Mouse (Mus musculus) mature B cell (primary cell): ENCODE data around the gene Olfr70.

Experiments used
- in situ Hi-C: fragments of 300-500 bp; cut with MboI; formaldehyde crosslinking; loops from 2 replicates; pipeline ENCODE4 v1.14.3; 2019

The Olfr70 gene

GRCm38 (mm10) chr4:43711821-43712220 is 11.2 kb upstream of the Olfr70 start:
- in situ Hi-C loops, result loop anchor here (10.0 kb wide), 1 partner anchor 287 kb away; the partner anchor contains the start of gene Fam166b

GRCm38 (mm10) chr4:43709869-43710268 is 9.3 kb upstream of the Olfr70 start, which contains the start of gene Olfr71:
Olfr71 (minus strand) TSS chr4:43710255.
- in situ Hi-C loops, result loop anchor here (10.0 kb wide), 1 partner anchor 285 kb away; the partner anchor contains the start of gene Fam166b

- in situ Hi-C loops, result no loop called here
Observed at GRCm38 (mm10) chr4:43705991-43706390, 5.4 kb upstream of the Olfr70 start.

- in situ Hi-C loops, result no loop called here
Observed at GRCm38 (mm10) chr4:43703851-43704250, 3.2 kb upstream of the Olfr70 start.

GRCm38 (mm10) chr4:43703439-43703838 is 2.8 kb upstream of the Olfr70 start:
- in situ Hi-C loops, result no loop called here

- in situ Hi-C loops, result no loop called here
Observed at GRCm38 (mm10) chr4:43696561-43696960, 4.0 kb downstream of the Olfr70 start.

GRCm38 (mm10) chr4:43695249-43695671 is 5.3 kb downstream of the Olfr70 start:
- in situ Hi-C loops, result no loop called here

- in situ Hi-C loops, result no loop called here
Observed at GRCm38 (mm10) chr4:43694439-43695248, 6.0 kb downstream of the Olfr70 start.

- in situ Hi-C loops, result no loop called here
Observed at GRCm38 (mm10) chr4:43693806-43694241, 6.8 kb downstream of the Olfr70 start.

- in situ Hi-C loops, result no loop called here
Observed at GRCm38 (mm10) chr4:43691026-43691425, 9.6 kb downstream of the Olfr70 start.

- in situ Hi-C loops, result no loop called here
Observed at GRCm38 (mm10) chr4:43690021-43690420, 10.6 kb downstream of the Olfr70 start.

- in situ Hi-C loops, result no loop called here
Observed at GRCm38 (mm10) chr4:43679416-43680043, 21.1 kb downstream of the Olfr70 start.

GRCm38 (mm10) chr4:43678541-43678940 is 22.1 kb downstream of the Olfr70 start:
- in situ Hi-C loops, result no loop called here

- in situ Hi-C loops, result no loop called here
Observed at GRCm38 (mm10) chr4:43675608-43676007, 25.0 kb downstream of the Olfr70 start.

GRCm38 (mm10) chr4:43674974-43675373 is 25.6 kb downstream of the Olfr70 start:
- in situ Hi-C loops, result no loop called here

GRCm38 (mm10) chr4:43673703-43674102 is 26.9 kb downstream of the Olfr70 start:
- in situ Hi-C loops, result no loop called here

- in situ Hi-C loops, result no loop called here
Observed at GRCm38 (mm10) chr4:43672070-43672469, 28.5 kb downstream of the Olfr70 start.

GRCm38 (mm10) chr4:43669428-43669794 is 31.2 kb downstream of the Olfr70 start:
- in situ Hi-C loops, result no loop called here

- in situ Hi-C loops, result no loop called here
Observed at GRCm38 (mm10) chr4:43668782-43669427, 31.7 kb downstream of the Olfr70 start, which contains the start of the genes Tmem8b and Fam221b. Tmem8b (plus strand) TSS chr4:43668971. Fam221b (minus strand) TSS chr4:43669145.

- in situ Hi-C loops, result no loop called here
Observed at GRCm38 (mm10) chr4:43666412-43666811, 34.2 kb downstream of the Olfr70 start.

GRCm38 (mm10) chr4:43657146-43657545 is 43.5 kb downstream of the Olfr70 start:
- in situ Hi-C loops, result no loop called here

GRCm38 (mm10) chr4:43656339-43657109 is 44.1 kb downstream of the Olfr70 start, which contains the start of gene Hint2:
Hint2 (minus strand) TSS chr4:43656466.
- in situ Hi-C loops, result no loop called here
